Mouse (Mus musculus) embryo, embryonic 11.5 days (tissue): ENCODE measurements around the gene Bcl2l11.

Experiments
- DNase-seq: peaks from one replicate; pipeline ENCODE4 v3.0.0-alpha.2; 2012; ENCODE audit warnings: low read depth, low spot score

The Bcl2l11 gene

DNA sequence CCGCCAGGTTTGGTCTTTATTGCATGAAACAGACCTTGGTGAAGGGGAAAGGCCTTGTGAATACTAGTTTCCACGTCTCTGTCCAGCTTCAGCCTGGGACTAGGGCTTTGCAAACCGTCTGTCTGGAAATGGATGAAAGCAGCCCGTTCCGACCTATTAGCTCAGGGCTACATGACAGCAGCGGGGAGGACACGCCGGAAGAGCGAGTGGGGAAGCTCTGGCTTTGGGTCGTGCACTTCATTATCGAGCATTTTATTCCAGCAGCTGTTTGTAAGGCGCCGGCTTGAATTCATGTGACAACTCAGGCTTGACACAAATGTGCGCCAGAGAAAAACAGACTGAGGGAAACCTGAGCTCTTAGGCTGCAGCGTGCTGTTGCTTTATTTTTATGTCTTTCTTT, 13.9 kb downstream of the Bcl2l11 start:
- DNase-seq: no peak

DNA sequence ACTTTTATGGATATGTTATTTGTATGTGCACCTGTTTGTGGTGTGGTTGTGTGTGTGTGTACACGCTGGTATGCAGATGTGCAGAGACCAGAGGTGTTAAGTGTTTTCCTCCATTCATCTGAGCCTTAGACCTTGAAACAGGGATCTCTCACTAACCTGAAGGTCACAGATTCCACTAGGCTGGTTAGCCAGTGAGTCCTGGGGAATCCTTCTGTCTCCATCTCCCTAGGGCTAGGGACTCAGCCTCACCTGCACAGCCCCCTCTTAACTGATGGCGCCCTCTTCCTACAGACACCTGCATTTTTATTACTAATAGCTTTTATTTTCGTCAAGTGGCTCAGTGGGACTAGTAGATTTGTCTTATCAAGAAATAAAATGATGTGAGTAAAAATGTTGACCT, 14.3 kb downstream of the Bcl2l11 start:
- DNase-seq: no peak

GRCm38 (mm10) chr2:128143992-128144391, 18.2 kb downstream of the Bcl2l11 start:
- no peak for DNase-seq

- no peak for DNase-seq
Measured at GRCm38 (mm10) chr2:128145433-128145832, 19.6 kb downstream of the Bcl2l11 start.

DNA sequence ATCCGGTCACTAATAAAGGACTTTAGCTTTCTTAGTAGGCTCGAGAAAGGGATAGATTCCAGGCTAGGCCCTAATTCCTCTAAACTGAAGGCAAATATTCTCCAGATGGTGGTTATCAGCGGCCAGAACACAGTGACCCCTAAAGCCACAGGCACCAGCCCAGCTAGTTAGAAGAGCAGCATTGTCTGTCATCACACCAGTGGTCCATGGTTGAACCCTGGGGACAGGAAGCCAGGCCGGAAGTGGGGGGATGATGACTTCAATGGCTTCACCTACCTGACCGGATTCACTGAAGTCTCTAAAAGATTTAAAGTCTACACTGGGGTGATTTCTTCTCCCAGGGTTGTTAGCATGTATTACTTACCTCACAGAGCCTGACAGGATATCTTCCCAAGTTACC, 23.8 kb downstream of the Bcl2l11 start:
- no peak for DNase-seq

GRCm38 (mm10) chr2:128152211-128152610, 26.4 kb downstream of the Bcl2l11 start:
- DNase-seq: no peak

DNA sequence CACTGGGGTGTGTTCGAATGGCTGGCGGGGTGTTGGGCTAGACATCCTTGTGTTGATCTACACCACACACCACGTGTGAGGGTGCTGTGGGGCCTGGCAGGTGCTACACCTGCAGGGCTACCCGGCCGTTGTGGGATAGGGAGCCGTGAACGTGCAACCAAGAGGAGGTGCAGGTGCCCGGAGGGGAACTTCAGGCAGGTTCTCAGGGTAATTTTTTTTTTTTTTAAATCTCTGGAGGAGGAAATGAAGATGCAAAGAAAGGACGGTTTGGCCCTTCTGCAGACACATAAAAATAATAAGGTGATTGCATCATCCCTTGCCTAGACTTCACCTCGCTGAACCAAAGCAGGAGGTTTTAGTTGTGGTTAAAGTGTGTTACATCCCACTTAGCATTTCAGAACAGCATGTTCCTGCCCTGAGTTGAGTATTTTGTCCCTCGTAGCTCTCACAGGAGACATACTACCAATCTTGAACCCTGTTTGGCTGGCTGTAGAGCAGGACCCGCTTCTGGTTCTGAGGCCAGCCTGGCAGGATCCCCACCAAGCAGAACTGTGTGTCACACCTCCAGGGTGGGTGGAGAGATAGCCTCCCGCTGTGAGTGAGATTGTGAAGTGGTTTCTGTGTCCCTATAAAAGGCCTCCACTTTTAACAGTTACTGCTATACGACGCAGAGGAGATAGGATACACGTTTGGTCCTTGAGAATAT, 27.2 kb downstream of the Bcl2l11 start:
- no peak for DNase-seq

DNA sequence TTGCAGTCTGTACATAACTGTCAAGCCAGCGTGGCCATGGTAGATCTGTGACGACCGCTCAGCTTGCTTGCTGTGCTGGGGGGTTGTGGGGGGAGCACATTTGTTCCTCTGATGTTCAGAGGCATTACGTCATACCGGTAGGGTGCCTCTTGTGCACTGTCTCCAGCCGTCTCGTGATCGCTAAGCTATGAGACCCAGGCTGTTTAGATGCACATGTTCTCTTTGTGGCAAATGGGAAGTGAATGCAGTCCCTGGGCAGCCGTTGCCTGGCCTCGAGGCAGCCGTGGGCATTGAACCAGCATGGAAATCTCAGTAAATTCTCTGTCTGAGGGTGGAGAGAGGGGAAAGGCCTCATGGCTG, 27.7 kb downstream of the Bcl2l11 start:
- DNase-seq: no peak

GRCm38 (mm10) chr2:128155412-128156066, 29.7 kb downstream of the Bcl2l11 start:
- DNase-seq: no peak

GRCm38 (mm10) chr2:128156067-128156462, 30.2 kb downstream of the Bcl2l11 start:
- DNase-seq: no peak

DNA sequence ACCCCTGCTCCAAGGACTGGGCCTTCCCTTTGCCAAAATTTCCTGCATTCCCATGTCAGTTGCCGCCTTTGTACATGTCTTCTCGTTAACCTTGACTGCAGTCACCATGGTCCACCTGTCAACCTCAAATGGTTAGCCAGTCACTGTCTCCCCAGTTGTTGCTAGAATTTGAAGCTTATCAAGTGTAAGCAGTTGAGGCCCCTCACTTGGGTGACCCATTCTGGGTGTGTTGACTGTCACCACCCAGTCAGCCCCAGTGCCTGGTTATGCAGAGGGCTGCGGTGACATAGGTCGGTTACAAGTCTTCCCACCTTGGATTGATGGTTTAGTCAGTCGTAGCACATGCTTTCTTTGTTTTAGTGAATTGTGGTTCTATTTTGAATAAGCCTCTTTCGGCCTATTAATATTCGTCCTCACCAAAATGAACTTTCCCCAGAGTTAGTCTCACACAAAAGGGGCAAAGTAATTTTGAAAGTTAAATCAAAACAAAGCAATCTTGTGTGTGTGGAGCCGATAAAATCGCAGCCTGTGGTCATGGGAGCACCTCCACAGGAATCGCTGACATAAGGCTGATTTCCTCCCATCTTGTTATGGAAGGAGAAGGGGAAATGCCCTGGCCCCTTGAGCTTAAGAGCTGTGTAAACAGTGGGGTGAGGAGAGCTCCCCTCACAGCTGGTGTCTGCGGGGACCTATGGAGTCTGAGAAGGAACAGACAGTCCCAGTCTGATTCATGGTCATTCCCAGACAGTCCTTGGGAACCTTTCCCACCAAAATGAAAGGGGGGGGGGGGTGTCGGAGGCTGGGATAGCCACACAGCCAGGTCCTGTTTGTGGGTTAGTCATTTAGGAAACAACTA, 30.9 kb downstream of the Bcl2l11 start:
- DNase-seq: no peak

DNA sequence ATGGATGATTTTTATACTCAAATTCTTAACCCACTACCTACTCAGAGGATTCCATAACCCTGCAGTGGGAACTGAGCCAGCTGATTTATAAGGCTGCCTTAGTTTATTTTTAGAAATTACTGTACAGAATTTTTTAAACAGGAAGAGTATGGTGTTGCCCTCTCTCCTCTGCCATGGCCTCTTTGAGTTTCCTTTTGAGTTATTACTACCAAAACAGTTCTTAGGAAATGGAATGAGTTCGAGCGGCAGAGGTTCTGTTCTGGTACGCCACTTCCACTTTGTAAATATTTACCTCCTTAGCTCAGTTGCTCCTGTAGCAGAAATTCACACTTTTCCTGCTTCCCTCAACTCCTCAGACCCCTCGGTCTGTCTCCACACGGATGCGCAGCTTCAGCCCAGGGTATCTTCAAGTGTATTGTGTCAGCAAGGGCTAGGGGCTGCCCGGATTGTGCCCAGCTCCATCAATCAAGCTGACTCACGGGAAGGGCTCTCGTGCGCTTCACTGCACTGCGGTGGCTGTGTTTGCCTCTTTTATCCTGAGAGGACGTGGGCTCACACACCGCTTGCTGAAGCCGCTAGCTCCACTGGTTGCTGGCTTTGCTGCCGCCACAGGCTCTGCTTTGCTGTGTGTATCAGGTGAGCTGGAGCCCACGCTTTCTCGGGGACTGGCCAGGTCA, 33.0 kb downstream of the Bcl2l11 start:
- no peak for DNase-seq

- no peak for DNase-seq
Measured at GRCm38 (mm10) chr2:128159619-128160125, 33.8 kb downstream of the Bcl2l11 start.

- no peak for DNase-seq
Measured at GRCm38 (mm10) chr2:128163177-128163576, 37.3 kb downstream of the Bcl2l11 start.

- DNase-seq: no peak
Measured at GRCm38 (mm10) chr2:128166623-128167423, 41.0 kb downstream of the Bcl2l11 start.

- DNase-seq: no peak
Measured at GRCm38 (mm10) chr2:128167930-128168329, 42.1 kb downstream of the Bcl2l11 start.

- no peak for DNase-seq
Measured at GRCm38 (mm10) chr2:128169486-128169885, 43.6 kb downstream of the Bcl2l11 start.

DNA sequence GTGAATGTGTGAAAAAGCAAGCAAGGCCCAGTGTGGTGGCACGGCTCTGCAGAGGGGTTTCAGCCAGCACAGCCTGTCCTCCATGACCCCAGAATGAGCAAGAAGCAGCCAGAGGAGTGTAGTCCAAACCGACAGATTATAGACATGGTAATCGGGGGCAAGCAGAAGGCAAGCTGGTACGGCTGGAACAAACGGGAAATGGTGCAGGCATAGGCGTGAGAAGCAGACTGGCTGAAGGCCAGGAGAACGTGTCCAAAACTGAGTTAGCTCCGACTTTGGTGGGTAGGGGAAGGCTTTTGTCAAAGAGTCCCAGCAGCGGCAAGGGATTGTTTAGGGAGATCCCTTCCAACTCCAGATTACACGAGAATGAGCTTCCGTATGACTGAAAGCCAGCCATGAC, 44.1 kb downstream of the Bcl2l11 start:
- no peak for DNase-seq

DNA sequence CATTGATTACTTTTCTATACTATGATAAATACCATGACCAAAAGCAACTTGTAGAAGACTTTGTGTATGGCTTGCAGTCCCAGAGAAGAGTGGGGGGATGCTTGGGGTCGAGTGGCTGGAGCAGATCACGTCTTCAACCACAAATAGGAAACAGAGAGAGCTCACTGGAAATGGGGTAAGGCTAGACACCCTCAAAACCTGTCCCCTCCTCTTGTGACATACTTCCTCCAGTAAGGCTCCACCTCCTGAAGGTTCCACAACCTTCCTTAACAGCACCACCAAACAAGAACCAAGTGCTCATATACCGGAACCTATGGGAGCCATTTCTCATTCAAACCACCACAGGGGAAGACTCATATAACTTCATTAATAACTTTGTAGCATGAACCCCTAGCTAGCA, 44.8 kb downstream of the Bcl2l11 start:
- no peak for DNase-seq

GRCm38 (mm10) chr2:128172266-128172665, 46.4 kb downstream of the Bcl2l11 start:
- DNase-seq: no peak

GRCm38 (mm10) chr2:128174176-128174575, 48.3 kb downstream of the Bcl2l11 start:
- no peak for DNase-seq
